Mouse (Mus musculus) thymus, postnatal 10 days (tissue): ENCODE measurements around the gene Ubqln4.
"Not testable (repeated sequence)": the region's sequence is repeated elsewhere in the genome, so short reads cannot be mapped to it uniquely, and the experiment has no call there.

Experiments used
- DNase-seq, 2 experiments: peaks; one replicate each; pipeline ENCODE4 v3.0.0; 2021; ENCODE audit warnings: low spot score in 2 of 2

Ubqln4 gene

GRCm38 (mm10) chr3:88596547-88596946, 43.0 kb downstream of the Ubqln4 start:
- DNase-seq, result not testable (repeated sequence)

- no peak for DNase-seq
These were observed 48.9 kb downstream of the Ubqln4 start for GRCm38 (mm10) chr3:88602466-88602865.

DNA sequence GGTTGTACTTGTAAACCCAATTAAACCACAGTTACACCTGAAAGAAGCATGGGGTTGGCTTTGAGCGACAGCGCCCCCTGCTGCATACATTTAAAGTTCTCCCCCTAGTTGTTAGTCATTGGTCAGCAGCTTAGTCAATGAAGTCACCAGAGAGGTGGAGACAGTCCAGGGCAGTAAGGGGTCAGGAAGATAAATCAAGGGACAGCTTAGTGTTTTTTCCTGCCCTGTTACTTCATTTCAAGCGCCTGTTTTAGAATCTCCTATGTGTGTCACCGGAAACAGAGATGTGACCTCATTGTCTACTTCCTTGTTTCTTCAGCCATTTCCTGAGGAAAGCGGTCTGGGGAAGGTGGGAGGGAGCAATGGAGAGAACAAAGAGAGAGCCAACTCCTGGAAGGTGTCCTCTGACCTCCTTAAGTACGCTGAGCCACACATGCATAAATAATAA, 50.2 kb downstream of the Ubqln4 start:
- peak in 1 of 2 experiments; percentile 78 for DNase-seq

- no peak for DNase-seq
These were observed 51.3 kb downstream of the Ubqln4 start for GRCm38 (mm10) chr3:88604863-88605262.

- DNase-seq, result not testable (repeated sequence)
These were observed 52.1 kb downstream of the Ubqln4 start, which contains the start of gene Arhgef2 for GRCm38 (mm10) chr3:88605666-88606065. Gene Arhgef2 (plus strand): TSS chr3:88605966.

DNA sequence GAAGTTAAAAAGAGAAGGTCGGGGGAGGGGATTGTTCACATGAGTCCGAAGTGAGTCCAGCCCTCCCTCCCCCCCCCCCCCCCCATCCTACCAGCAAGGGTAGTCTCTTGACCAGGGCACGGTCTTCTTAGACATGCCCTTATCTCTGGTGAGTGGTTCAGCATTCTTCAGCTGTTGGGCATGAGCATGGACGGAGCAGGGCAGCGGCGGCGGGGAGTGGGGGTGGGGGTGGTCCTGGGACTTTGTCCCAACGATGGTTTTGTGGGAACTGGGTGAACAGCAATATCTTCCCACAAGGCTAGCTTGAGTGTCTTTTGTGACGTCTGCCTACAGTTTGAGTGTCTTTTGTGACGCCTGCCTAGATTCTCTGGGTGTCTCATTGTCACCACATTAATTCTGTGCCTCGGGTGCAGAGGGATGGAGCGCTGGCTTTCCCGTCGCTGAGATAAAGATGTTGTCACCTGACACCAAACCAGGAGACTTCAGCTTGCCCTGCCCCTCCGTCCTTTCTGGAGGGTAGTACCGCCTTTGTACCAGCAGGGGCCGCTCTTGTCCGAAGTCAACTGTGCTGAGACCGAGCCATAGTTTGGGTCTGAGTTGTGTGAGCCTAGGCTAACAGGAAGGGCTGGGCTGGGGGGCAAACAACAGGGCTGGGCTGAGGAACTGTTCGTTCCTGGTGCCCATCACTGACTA, 53.7 kb downstream of the Ubqln4 start:
- DNase-seq, result peak; percentile 76 to 90

DNA sequence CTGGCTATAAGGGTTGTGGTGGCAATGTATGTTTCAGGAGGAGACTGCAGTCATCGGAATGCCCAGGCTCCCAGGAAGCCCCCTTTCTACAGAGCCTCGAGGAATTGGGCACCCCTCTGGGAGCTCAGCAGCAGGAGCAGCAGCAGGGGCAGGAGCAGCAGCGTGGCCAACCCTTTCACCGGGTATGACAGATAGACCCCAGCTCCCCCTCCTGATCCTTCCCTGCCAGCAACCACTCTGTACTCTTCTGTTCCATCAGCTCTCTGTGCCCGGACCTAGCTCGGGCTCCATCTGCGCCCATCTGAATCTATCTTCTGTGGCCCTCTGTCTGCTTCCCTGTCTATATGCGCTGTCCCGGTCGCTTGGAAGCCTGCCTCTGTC, 54.2 kb downstream of the Ubqln4 start:
- no peak for DNase-seq

- DNase-seq, result no peak
These were observed 55.5 kb downstream of the Ubqln4 start for GRCm38 (mm10) chr3:88609066-88609465.

- DNase-seq, result no peak
These were observed 60.9 kb downstream of the Ubqln4 start for GRCm38 (mm10) chr3:88614418-88614817.

GRCm38 (mm10) chr3:88615117-88615516, 61.6 kb downstream of the Ubqln4 start:
- DNase-seq, result no peak

DNA sequence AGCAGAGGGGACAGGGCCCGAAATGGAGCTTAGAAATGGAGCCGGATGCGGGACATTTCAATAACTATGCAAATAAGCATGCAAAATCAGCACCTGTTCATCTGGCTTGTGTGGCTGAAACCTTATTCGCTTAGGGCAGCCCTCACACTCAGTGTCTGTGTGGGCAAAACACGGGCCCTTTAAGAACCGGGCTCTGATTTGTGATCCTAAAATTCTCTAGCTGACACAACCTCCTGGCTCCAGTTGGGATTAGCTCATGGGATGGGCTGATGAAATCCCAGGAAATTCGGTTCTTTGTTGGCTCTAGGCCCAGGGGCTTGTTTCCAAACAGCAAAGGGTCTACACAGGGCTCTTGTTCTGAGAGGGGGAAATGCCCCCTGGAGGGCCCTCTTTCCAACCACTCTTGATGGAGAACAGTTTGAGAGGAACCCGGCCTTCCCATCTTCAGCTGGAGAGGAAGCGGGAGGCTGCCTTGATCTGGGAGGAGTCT, 62.4 kb downstream of the Ubqln4 start:
- no peak for DNase-seq

DNA sequence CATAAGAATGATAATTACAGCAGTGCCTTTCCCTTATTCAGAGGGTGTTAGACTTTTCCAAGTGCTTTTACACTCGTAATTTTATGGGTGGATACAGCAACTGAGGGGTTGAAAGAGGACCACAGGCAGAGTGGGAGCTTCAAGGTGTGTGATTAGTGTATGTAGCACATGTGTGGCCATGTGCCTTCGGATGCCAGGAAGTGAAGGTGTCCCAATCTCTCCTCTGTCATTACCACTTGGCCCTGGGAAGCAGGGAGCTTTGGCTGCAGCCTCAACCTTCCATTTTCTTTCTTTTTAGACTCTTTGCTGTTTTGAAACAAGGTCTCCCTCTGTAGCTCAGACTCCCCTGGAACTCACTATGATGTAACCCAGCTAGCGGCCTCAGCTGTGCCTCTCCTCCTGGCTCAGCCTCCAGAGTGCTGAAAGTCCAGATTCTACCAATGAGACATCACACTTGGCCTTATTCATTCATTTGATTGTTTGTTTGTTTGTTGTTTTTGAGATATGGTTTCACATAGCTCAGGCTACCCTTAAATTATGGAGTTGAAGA, 63.5 kb downstream of the Ubqln4 start:
- no peak for DNase-seq

DNA sequence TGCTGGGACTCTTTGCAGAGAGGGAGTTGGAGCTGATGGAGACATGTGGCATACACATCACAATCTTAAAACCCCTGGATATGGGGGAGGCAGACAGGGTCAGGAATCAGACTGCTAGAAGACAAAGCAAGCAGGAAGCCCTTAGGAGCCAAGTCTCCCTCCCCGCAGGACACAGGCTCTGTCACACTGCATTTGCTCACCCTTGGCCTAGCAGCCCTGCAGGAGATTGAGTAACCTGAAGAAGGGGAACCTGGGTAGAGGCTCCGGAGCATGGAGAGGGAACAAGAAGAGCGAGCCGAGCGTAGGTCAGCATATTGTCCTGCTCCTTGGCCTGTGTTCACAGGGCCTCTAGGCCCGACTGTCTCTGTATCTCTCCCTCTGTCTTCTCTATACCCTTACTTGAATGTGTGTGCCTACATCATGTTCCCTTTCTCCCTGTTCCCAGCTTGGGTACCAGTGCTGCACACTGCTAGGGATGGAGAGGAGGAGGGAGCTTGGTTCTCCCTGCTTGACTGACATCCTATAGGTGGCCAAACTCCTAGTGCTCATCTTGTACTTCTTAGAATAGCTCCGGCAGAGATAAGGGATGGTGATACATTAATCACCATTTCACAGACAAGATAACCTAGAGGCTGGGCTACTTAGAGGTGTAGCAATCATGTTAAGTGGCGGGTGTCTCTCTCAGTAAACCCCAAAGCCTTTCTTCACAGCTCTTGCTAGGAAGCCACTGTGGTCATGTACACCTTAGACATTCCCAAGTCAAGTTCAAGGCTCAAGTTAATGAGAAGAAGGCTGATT, 64.7 kb downstream of the Ubqln4 start:
- no peak for DNase-seq
